Mouse (Mus musculus) thymus, adult 2 months (tissue): ENCODE data around the gene Galnt7. TPM values are rescaled to one million over a fixed set of nuclear protein-coding genes. Genes with fewer than 3 reads are reported as not detected.

Experiments
- DNase-seq: peaks from one replicate; pipeline ENCODE4 v3.0.0; 2021
- H3K27ac ChIP-seq: fragments of 200-500 bp; 2 replicates; pipeline ENCODE4 v1.5.1; 2012; ENCODE audit warnings: low read length, control low read depth; ENCODE audit not compliant: control insufficient read depth, insufficient read depth
- H3K27me3 ChIP-seq: fragments of 200-500 bp; 2 replicates; pipeline ENCODE4 v1.6.1; 2012; ENCODE audit warnings: mild to moderate bottlenecking, low read length, moderate library complexity, mixed read lengths; ENCODE audit not compliant: control insufficient read depth, insufficient read depth
- H3K36me3 ChIP-seq: fragments of 200-500 bp; 2 replicates; pipeline ENCODE4 v1.6.1; 2012; ENCODE audit warnings: mild to moderate bottlenecking, low read length, moderate library complexity; ENCODE audit not compliant: control insufficient read depth, insufficient read depth
- H3K4me1 ChIP-seq: fragments of 200-500 bp; replicated peaks from 2 replicates; pipeline ENCODE4 v1.6.1; 2012; ENCODE audit warnings: low read length; ENCODE audit not compliant: control insufficient read depth, insufficient read depth
- H3K4me3 ChIP-seq: fragments of 200-500 bp; 2 replicates; pipeline ENCODE4 v1.5.1; 2012; ENCODE audit warnings: mild to moderate bottlenecking, low read length, control low read depth, moderate library complexity; ENCODE audit not compliant: control insufficient read depth, insufficient read depth
- CTCF ChIP-seq: fragments of 200-500 bp; IDR thresholded peaks from 2 replicates; pipeline ENCODE4 v1.5.1; 2012; ENCODE audit warnings: mild to moderate bottlenecking, control low read depth, low read length, moderate library complexity, borderline replicate concordance; ENCODE audit not compliant: control insufficient read depth, poor library complexity, insufficient read depth; ENCODE audit errors: extremely low read depth
- POLR2A ChIP-seq: fragments of 200-500 bp; IDR thresholded peaks from 2 replicates; pipeline ENCODE4 v1.6.1; 2012; ENCODE audit warnings: mild to moderate bottlenecking, low read length, control low read depth, moderate library complexity; ENCODE audit not compliant: control insufficient read depth, poor library complexity, insufficient read depth; ENCODE audit errors: extremely low read depth
- WGBS: fragments of 180-500 bp; shearing (Covaris S2); methylation state at CpG from one replicate; pipeline ENCODE4 v1.1.7; 2018; 5-methylcytosine and 5-hydroxymethylcytosine counted together
- polyA plus RNA-seq: library from polyadenylated mRNA; depleted of rRNA; stranded (reverse); fragments of >200 nt; gene quantifications from 2 replicates; pipeline ENCODE4 v1.2.3, GENCODE M21; 2012

Gene Galnt7
- polyA plus RNA-seq, 1 experiment = 9.1 TPM

DNA sequence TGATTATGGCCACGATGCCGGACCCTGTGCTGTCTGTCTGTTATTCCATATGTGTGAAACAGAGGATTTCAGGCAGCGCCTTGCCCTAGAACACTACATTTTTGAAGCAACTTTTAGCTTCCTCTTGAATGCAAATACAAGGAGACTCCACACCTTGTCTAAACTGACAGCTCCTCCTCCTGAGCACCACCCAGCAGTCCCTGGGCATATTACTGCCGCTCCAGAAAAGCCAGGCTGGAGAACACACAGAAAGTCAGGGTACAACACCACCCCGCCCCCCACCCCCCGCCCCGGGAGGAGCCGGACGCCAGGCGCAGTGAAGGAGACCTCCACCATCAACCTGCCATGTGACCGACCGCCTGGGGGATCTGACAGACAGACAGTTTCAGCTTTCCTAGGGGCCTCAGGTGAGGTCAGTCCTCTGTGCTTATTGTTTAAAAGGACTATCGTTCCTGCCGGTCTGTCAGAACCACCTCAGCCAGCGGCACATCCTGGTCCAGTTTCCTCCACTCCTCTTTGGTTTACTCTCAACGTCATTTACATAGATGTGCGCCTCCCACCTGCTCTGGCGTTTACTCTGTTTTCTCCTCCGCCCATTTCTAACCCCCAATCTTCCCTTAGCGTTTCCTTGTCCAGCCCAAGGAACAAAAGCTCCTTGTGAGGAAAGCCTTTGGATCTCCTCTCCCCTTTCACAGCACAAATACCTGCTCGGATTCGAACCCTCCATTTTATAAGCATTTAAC lies 52.8 kb downstream of the Galnt7 start:
- Histone ChIP-seq H3K4me3 (no peak overlapping the region), H3K4me1 (no peaks in the 10 kb centered on the region)

DNA sequence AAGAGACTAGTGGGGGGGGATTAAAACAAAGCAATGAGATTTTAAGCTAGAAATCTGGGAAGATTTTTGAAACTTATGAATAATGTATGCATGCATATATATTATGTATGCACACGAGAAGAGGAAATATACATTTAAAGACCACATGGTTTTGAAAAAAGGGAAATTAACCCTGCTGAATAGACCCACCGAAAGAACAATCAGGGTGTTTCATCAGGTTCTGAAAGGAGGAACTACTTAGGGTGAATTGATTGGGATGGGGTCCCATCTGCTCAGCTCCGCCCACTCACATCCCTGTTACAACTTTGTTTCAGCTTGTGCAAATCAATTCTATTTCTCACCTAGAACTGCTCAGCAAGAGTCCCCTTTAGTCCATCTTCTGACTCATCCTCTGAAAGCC lies 57.0 kb downstream of the Galnt7 start:
- Histone ChIP-seq H3K27me3 (no peaks in the 10 kb centered on the region), H3K4me3 (no peak overlapping the region), H3K4me1 (peaks cover 10% of the 10 kb centered on the region), H3K27ac (no peak overlapping the region), H3K36me3 (no peaks in the 10 kb centered on the region)
- 73% methylated on average over 3 of the region's 3 CpGs for WGBS
- no peak for TF ChIP-seq CTCF
- TF ChIP-seq POLR2A = no peak
- DNase-seq = no peak

More for the DNA sequence above, 52.8 kb downstream of the Galnt7 start:
- DNase-seq = no peak
- TF ChIP-seq CTCF (no peak), POLR2A (no peak)
- Histone ChIP-seq H3K36me3 (no peaks in the 10 kb centered on the region), H3K27me3 (no peaks in the 10 kb centered on the region), H3K27ac (no peak overlapping the region)
- WGBS = 89% methylated on average over 22 of the region's 22 CpGs

DNA sequence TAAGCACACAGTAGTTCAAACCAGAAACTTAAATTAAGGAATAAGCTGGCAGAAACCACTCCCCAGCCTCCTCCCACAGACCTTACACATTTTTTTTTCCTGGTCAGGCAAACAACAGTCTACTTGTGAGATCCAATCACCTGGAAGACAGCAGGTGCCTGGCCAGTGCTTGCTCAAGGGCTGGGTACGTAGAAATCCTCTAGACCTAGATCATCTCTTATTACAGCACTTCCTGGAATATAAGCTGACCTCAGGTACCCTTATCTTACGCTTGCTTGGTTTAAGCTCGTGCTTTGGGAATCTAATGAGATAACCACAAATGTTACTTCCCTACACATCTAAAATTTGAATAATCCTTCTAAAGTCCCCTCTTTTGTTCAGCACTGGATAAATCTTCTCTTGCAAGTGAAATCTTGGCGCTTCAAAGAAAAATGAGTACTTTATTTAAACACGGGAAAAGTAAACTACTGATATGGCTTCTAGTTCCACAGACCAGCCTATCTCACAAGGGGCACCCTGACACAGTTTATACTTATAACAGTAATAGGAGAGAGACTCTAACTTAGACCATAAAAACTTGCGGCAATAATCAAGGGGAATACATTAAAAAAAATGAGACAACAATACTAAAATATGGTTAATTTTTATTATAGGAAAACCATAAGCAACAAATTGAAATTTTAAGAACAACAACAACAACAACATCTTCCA lies 58.5 kb downstream of the Galnt7 start:
- no peak for TF ChIP-seq POLR2A
- Histone ChIP-seq H3K4me1 (peaks cover 15% of the 10 kb centered on the region), H3K4me3 (no peak overlapping the region), H3K27ac (0 out of 2 replicates have a peak overlapping the region, but pooled peaks have one; percentile 7), H3K27me3 (no peaks in the 10 kb centered on the region), H3K36me3 (no peaks in the 10 kb centered on the region)
- no peak for DNase-seq
- WGBS = 80% methylated on average over 6 of the region's 6 CpGs

DNA sequence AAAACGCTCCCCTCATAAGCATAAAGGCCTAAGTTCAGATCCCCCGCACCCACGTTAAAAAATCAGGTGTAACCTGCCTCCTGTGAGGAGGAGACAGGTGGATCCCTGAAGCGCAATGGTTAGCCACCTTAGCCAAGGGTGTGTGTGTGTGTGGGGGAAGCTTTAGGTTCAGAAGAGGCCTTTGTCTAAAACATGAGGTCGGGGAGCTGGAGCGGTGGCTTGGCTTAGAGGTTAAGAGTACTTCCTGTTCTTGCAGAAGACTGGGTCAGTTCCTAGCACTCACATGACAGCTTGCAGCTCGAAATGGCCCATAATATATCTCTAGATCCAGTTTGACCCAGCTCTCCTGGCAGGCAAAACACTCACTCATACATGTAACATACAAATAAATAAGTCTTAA lies 60.2 kb downstream of the Galnt7 start:
- no peak overlapping the region for H3K4me3 ChIP-seq
- H3K27me3 ChIP-seq = no peaks in the 10 kb centered on the region
- H3K36me3 ChIP-seq = no peaks in the 10 kb centered on the region
- no peak for DNase-seq
- TF ChIP-seq CTCF (no peak), POLR2A (no peak)
- H3K4me1 ChIP-seq = peaks cover 17% of the 10 kb centered on the region
- H3K27ac ChIP-seq = peak overlapping the region; percentile 46; the same call in 1 of the 2 replicates
- 34% methylated on average over 7 of the region's 7 CpGs for WGBS

DNA sequence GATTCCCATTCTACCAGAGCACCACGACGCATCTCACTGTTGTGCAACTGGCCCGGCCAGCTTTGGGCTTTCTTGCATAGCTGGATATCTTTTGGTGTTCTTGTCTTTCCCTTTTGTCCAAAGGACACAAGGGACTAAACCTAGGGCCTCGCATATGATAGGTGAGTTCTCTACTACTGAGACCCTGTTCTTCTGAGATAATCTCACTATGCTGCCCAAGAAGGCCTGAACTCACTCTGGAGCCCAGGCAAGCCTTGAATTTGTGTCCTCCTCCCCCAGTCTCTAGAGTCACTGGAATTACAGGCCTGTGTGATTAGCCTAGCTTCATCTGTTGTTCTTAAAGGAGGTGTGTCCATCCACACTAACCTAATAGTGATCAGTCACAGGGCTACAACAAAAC lies 61.2 kb downstream of the Galnt7 start:
- H3K27me3 ChIP-seq = no peaks in the 10 kb centered on the region
- WGBS = 97% methylated on average over 4 of the region's 4 CpGs
- TF ChIP-seq CTCF = no peak
- no peak for TF ChIP-seq POLR2A
- H3K4me1 ChIP-seq = peaks cover 21% of the 10 kb centered on the region
- no peak overlapping the region for H3K4me3 ChIP-seq
- no peak for DNase-seq
- H3K36me3 ChIP-seq = no peaks in the 10 kb centered on the region
- H3K27ac ChIP-seq = no peak overlapping the region

DNA sequence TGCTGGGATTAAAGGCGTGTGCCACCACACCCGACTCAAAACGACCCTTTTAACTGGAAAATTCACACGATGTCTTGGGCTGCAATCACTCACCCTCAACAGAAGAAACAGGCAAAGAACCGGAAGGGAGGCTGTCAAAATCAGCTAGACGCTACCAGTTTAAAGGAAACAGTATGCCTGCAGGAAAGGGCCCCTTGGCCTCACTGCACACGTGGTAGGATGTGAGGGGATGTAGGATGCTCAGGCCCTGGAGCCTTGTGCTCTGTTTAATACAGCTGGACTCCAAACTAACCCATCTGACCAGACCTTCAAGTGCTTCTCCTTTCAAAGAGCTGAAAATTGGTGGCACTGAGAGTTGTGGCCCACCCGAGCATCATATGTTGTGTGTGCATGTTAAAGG lies 62.8 kb downstream of the Galnt7 start:
- Histone ChIP-seq H3K36me3 (no peaks in the 10 kb centered on the region), H3K27ac (no peak overlapping the region), H3K4me3 (no peak overlapping the region), H3K4me1 (peaks cover 24% of the 10 kb centered on the region), H3K27me3 (no peaks in the 10 kb centered on the region)
- WGBS = 62% methylated on average over 8 of the region's 8 CpGs
- DNase-seq = no peak
- TF ChIP-seq POLR2A = no peak
- no peak for TF ChIP-seq CTCF
